Mouse (Mus musculus): ENCODE results near the gene Olfr735. TPM values are rescaled to one million over a fixed set of nuclear protein-coding genes. Genes with fewer than 3 reads are reported as not detected.

Olfr735 gene
- total and polyA plus RNA-seq, 2 experiments from 2014 or later = not detected

DNA sequence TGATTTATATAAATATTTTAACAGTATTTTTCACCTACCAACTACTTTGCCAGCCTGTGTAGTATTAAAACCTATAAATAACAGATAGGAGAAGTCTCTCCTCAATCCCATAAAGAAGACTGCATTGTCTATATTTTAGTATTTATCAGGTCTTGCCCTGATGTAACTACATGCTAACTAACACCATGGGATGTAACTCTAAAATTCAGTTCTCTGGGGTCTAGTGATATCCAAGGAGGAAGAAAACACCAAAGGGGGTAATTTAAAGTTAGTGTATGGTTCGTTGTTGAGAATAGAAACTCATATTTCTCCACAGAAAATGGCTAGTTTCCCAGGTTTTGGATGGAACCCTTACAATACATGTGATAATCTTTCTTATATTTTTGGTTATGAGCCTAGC lies 22.0 kb downstream of the Olfr735 start, which contains the start of gene Olfr734:
Gene Olfr734 (minus strand): TSS at position 101 of the 400 bp plus-strand sequence.
- 66% methylated on average over 1 of the region's 1 CpGs for WGBS
- Histone ChIP-seq H3K36me3 (ENCODE audit: insufficient read depth) (no peaks in the 10 kb centered on the region), H3K27me3 (ENCODE audit: insufficient read depth, low read length) (no peaks in the 10 kb centered on the region), H3K9ac (no peak within 1 kb of the TSS), H3K9me3 (ENCODE audit: low read length) (no peaks in the 10 kb centered on the region), H3K27ac (ENCODE audit: low read depth, low read length) (no peak within 1 kb of the TSS), H3K4me2 (ENCODE audit: low read depth) (no peak within 1 kb of the TSS), H3K4me1 (ENCODE audit: insufficient read depth) (no peaks in the 10 kb centered on the region), H3K4me3 (ENCODE audit: low read depth, low read length) (no peak within 1 kb of the TSS)
- no peak for TF ChIP-seq CTCF (IDR thresholded peaks at IDR 0.05; ENCODE audit: low read depth)
- DNase-seq (no peak), ATAC-seq (no peak)

DNA sequence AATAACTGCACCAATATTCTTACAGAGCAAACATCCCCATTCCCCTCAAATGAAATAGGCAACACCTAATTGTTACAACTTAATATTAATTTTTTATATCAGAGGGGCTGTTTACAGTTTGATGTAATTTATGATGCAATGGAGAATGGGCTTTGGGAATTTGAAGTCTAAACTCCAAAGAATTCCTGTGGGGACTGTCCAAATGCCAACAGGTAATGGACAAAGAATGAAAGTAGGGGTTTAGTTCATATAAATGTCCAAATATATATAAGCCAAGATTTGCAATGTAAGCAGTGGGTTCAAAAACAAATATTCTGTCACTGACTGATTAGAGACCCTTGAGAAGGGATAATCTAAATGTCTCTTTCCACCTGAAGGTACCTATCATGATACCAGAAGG lies 47.2 kb downstream of the Olfr735 start, which contains the start of gene Olfr733:
Gene Olfr733 (minus strand): TSS at position 101 of the 400 bp plus-strand sequence.
- Histone ChIP-seq H3K4me2 (ENCODE audit: low read depth) (no peak within 1 kb of the TSS), H3K27me3 (ENCODE audit: insufficient read depth, low read length) (no peaks in the 10 kb centered on the region), H3K27ac (ENCODE audit: low read depth, low read length) (no peak within 1 kb of the TSS), H3K9me3 (ENCODE audit: low read length) (no peaks in the 10 kb centered on the region), H3K4me3 (ENCODE audit: low read depth, low read length) (no peak within 1 kb of the TSS), H3K9ac (no peak within 1 kb of the TSS), H3K36me3 (ENCODE audit: insufficient read depth) (no peaks in the 10 kb centered on the region), H3K4me1 (ENCODE audit: insufficient read depth) (no peaks in the 10 kb centered on the region)
- TF ChIP-seq CTCF (IDR thresholded peaks at IDR 0.05; ENCODE audit: low read depth) = no peak
- no peak for ATAC-seq
- no peak for DNase-seq

Other genes with a start within 250 kb of the Olfr735 start
- gene Olfr727, start 225.7 kb downstream of the Olfr735 start, total RNA-seq (2014; rRNA removed) = 0.38 TPM in 1 of 2 replicates, not detected in the other
- not detected in 2 replicates for gene Olfr727, start 225.7 kb downstream of the Olfr735 start, polyA plus RNA-seq (2015; fragmentation: Nextera tagmentation; extraction: Ambion mirVana)
- gene Olfr728, start 206.2 kb downstream of the Olfr735 start, total RNA-seq (2014; rRNA removed) = not detected in 2 replicates
- gene Olfr728, start 206.2 kb downstream of the Olfr735 start, polyA plus RNA-seq (2015; fragmentation: Nextera tagmentation; extraction: Ambion mirVana) = not detected in 2 replicates
- not detected in 2 replicates for gene Olfr729, start 196.0 kb downstream of the Olfr735 start, total RNA-seq (2014; rRNA removed)
- gene Olfr729, start 196.0 kb downstream of the Olfr735 start, polyA plus RNA-seq (2015; fragmentation: Nextera tagmentation; extraction: Ambion mirVana) = not detected in 2 replicates
- gene Olfr730, start 160.7 kb downstream of the Olfr735 start, total RNA-seq (2014; rRNA removed) = not detected in 2 replicates
- gene Olfr730, start 160.7 kb downstream of the Olfr735 start, polyA plus RNA-seq (2015; fragmentation: Nextera tagmentation; extraction: Ambion mirVana) = not detected in 2 replicates
- not detected in 2 replicates for gene Olfr731, start 107.0 kb downstream of the Olfr735 start, total RNA-seq (2014; rRNA removed)
- not detected in 2 replicates for gene Olfr731, start 107.0 kb downstream of the Olfr735 start, polyA plus RNA-seq (2015; fragmentation: Nextera tagmentation; extraction: Ambion mirVana)
- not detected in 2 replicates for gene Olfr732, start 64.7 kb downstream of the Olfr735 start, total RNA-seq (2014; rRNA removed)
- gene Olfr732, start 64.7 kb downstream of the Olfr735 start, polyA plus RNA-seq (2015; fragmentation: Nextera tagmentation; extraction: Ambion mirVana) = not detected in 2 replicates
- gene Olfr733, start 47.4 kb downstream of the Olfr735 start, total RNA-seq (2014; rRNA removed) = not detected in 2 replicates
- not detected in 2 replicates for gene Olfr733, start 47.4 kb downstream of the Olfr735 start, polyA plus RNA-seq (2015; fragmentation: Nextera tagmentation; extraction: Ambion mirVana)
- gene Olfr734, start 22.1 kb downstream of the Olfr735 start, total RNA-seq (2014; rRNA removed) = not detected in 2 replicates
- not detected in 2 replicates for gene Olfr734, start 22.1 kb downstream of the Olfr735 start, polyA plus RNA-seq (2015; fragmentation: Nextera tagmentation; extraction: Ambion mirVana)
- gene Tlr11, start 9.0 kb upstream of the Olfr735 start, total RNA-seq (2014; rRNA removed) = not detected in 2 replicates
- not detected in 2 replicates for gene Tlr11, start 9.0 kb upstream of the Olfr735 start, polyA plus RNA-seq (2015; fragmentation: Nextera tagmentation; extraction: Ambion mirVana)
- gene Olfr736, start 32.3 kb upstream of the Olfr735 start, total RNA-seq (2014; rRNA removed) = not detected in 2 replicates
- gene Olfr736, start 32.3 kb upstream of the Olfr735 start, polyA plus RNA-seq (2015; fragmentation: Nextera tagmentation; extraction: Ambion mirVana) = not detected in 2 replicates
- gene Olfr738, start 58.7 kb upstream of the Olfr735 start, total RNA-seq (2014; rRNA removed) = not detected in 2 replicates
- gene Olfr738, start 58.7 kb upstream of the Olfr735 start, polyA plus RNA-seq (2015; fragmentation: Nextera tagmentation; extraction: Ambion mirVana) = not detected in 2 replicates
- not detected in 2 replicates for gene Olfr739, start 69.8 kb upstream of the Olfr735 start, total RNA-seq (2014; rRNA removed)
- gene Olfr739, start 69.8 kb upstream of the Olfr735 start, polyA plus RNA-seq (2015; fragmentation: Nextera tagmentation; extraction: Ambion mirVana) = not detected in 2 replicates
- gene Olfr740, start 96.7 kb upstream of the Olfr735 start, total RNA-seq (2014; rRNA removed) = not detected in 2 replicates
- not detected in 2 replicates for gene Olfr740, start 96.7 kb upstream of the Olfr735 start, polyA plus RNA-seq (2015; fragmentation: Nextera tagmentation; extraction: Ambion mirVana)
- gene Olfr741, start 123.9 kb upstream of the Olfr735 start, total RNA-seq (2014; rRNA removed) = not detected in 2 replicates
- gene Olfr741, start 123.9 kb upstream of the Olfr735 start, polyA plus RNA-seq (2015; fragmentation: Nextera tagmentation; extraction: Ambion mirVana) = not detected in 2 replicates
- gene Olfr742, start 154.7 kb upstream of the Olfr735 start, total RNA-seq (2014; rRNA removed) = not detected in 2 replicates
- gene Olfr742, start 154.7 kb upstream of the Olfr735 start, polyA plus RNA-seq (2015; fragmentation: Nextera tagmentation; extraction: Ambion mirVana) = not detected in 2 replicates
- gene Olfr743, start 173.0 kb upstream of the Olfr735 start, total RNA-seq (2014; rRNA removed) = not detected in 2 replicates
- gene Olfr743, start 173.0 kb upstream of the Olfr735 start, polyA plus RNA-seq (2015; fragmentation: Nextera tagmentation; extraction: Ambion mirVana) = not detected in 2 replicates

All from forebrain, postnatal 0 days (tissue).